Mouse (Mus musculus) liver, postnatal 0 days (tissue): ENCODE measurements at regions not wholly inside any gene's neighbourhood (a gene's known extent, or its start where the extent isn't known, plus 50 kb on each side); places are given as distances from the start of the nearest gene placed in this dataset.

Source experiments
- CTCF ChIP-seq: sonication (generic); IDR thresholded peaks from 2 replicates; pipeline ENCODE4 v1.5.1; 2016; ENCODE audit warnings: antibody characterized with exemption, low read depth
- EP300 ChIP-seq: IDR thresholded peaks from 2 replicates; pipeline ENCODE4 v1.6.1; 2016; ENCODE audit warnings: antibody characterized with exemption, low read depth, mild to moderate bottlenecking

DNA sequence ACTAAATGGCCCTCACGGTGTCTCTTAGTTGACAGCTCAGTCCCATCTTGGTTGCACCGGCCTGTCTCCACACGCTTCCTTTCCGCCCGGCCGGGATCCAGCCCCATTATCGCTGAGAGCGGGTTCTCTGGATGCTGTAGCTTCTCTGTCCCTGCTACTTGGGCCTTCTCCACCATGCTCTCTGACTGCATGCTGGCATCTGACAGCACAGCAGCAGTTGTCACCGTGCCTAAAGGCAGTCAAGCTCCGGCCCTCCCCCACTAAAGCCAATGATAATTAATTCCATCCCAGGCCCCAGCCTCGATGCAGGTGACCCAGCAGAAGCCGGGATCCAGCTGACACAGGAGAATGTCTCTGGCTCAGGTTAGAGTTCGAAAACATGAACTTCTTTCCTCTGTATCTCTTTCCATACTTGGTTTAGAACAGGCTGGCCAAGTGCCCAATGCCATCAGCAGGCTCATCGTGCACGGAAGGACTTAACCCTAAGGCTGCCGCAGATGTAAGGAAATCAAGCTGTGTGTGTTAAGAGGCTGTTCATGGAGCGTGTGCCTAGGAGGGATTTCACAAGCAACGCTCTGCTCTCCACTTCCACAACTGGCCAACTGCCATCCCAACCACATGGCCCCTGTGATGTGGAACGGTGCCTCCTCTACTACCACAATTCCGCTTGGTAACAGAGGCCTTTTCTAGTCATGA lies 76.5 kb upstream of the Gpc1 start:
- TF ChIP-seq CTCF (no peak), EP300 (no peak)
